Mouse (Mus musculus): ENCODE results near the gene Olfml2a. TPM values are rescaled to one million over a fixed set of nuclear protein-coding genes. Genes with fewer than 3 reads are reported as not detected.
A peak's percentile ranks its signal among the peaks of the same experiment; 100 is the strongest.

The Olfml2a gene
- polyA plus RNA-seq, 1 experiment from 2014 or later, result 2.2 TPM

DNA sequence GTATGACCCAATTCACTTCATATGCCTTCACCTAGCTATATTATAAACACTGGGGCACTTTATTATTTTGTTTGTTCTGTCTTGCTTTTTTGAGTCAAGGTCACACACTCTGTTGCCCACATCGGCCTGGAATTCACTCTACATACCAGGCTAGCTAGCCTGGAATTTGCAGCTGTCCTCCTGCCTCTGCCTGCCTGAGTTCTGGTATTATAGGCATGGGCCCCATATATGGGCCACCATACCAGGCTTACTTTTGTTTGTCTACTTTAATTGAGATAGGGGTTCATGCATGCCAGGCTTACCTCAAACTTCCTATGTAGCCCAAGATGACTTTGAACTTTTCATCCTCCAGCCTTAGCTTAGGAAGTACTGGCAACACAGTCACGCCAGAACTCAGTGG is 10.1 kb downstream of the Olfml2a start:
- Histone ChIP-seq H3K27ac (no peak overlapping the region), H3K9me3 (no peaks in the 10 kb centered on the region), H3K4me3 (replicated peaks) (no peak overlapping the region), H3K4me1 (replicated peaks) (no peaks in the 10 kb centered on the region), H3K36me3 (no peaks in the 10 kb centered on the region), H3K27me3 (no peaks in the 10 kb centered on the region), H3K4me2 (replicated peaks) (no peak overlapping the region), H3K9ac (replicated peaks) (no peak overlapping the region)
- ATAC-seq, result no peak
- WGBS, result 89% methylated on average over 2 of the region's 2 CpGs

DNA sequence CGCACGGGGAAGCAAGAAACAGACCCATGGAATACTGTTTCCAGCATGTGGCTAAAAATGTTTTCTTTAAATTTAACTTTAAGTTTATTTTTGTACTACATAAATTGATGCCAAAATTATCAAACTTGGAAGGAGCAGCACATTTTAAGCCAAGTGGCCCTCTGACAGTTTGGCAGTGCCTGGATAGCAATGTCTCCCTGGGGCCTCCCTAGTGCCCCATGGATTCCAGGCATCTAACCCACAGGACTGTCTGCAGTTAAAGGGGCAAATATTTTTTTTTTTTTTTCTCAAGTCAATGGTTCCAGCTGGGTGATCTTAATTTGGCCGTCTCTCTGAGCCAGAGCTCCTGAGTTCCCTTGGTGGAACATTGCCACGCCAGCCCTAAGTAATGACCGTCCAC is 11.4 kb downstream of the Olfml2a start:
- Histone ChIP-seq H3K27ac (no peak overlapping the region), H3K4me3 (replicated peaks) (no peak overlapping the region), H3K9ac (replicated peaks) (no peak overlapping the region), H3K27me3 (no peaks in the 10 kb centered on the region), H3K9me3 (no peaks in the 10 kb centered on the region), H3K4me1 (replicated peaks) (no peaks in the 10 kb centered on the region), H3K36me3 (no peaks in the 10 kb centered on the region), H3K4me2 (replicated peaks) (no peak overlapping the region)
- WGBS, result 89% methylated on average over 5 of the region's 5 CpGs
- ATAC-seq, result no peak

GRCm38 (mm10) chr2:38943977-38944376 is 12.2 kb downstream of the Olfml2a start:
- Histone ChIP-seq H3K9ac (replicated peaks) (no peak overlapping the region), H3K4me2 (replicated peaks) (no peak overlapping the region), H3K4me1 (replicated peaks) (no peaks in the 10 kb centered on the region), H3K9me3 (no peaks in the 10 kb centered on the region), H3K4me3 (replicated peaks) (no peak overlapping the region), H3K27ac (no peak overlapping the region), H3K27me3 (no peaks in the 10 kb centered on the region), H3K36me3 (no peaks in the 10 kb centered on the region)
- 47% methylated on average over 2 of the region's 2 CpGs for WGBS
- no peak for ATAC-seq

GRCm38 (mm10) chr2:38944460-38945161 is 12.8 kb downstream of the Olfml2a start:
- no peak overlapping the region for H3K9ac ChIP-seq (replicated peaks)
- no peaks in the 10 kb centered on the region for H3K9me3 ChIP-seq
- no peak overlapping the region for H3K4me2 ChIP-seq (replicated peaks)
- WGBS, result 87% methylated on average over 3 of the region's 3 CpGs
- no peaks in the 10 kb centered on the region for H3K4me1 ChIP-seq (replicated peaks)
- no peaks in the 10 kb centered on the region for H3K27me3 ChIP-seq
- no peak for ATAC-seq
- H3K27ac ChIP-seq, result no peak overlapping the region
- no peak overlapping the region for H3K4me3 ChIP-seq (replicated peaks)
- H3K36me3 ChIP-seq, result no peaks in the 10 kb centered on the region

DNA sequence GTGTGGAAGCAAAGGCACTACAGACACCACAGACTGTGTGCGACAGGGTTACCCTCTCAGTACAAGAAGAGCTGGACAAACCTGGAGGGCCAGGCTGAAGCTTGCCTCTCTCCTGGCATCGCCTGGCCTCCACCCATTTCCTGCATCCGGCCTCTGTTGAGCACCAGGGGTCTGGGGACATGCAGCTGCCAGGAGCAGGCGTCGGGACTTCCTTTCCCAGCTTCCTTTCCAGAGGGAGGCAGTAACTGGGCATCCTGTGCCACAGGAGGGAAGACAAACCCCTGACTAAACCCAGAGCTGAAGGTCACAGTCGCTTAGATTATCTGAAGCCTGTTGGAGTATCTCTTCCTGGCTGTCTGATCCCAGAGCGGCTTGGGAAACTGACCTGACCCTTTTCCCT is 15.8 kb downstream of the Olfml2a start:
- H3K27ac ChIP-seq, result no peak overlapping the region
- H3K4me2 ChIP-seq (replicated peaks), result no peak overlapping the region
- H3K27me3 ChIP-seq, result no peaks in the 10 kb centered on the region
- ATAC-seq, result no peak
- no peaks in the 10 kb centered on the region for H3K36me3 ChIP-seq
- H3K9me3 ChIP-seq, result no peaks in the 10 kb centered on the region
- no peak overlapping the region for H3K9ac ChIP-seq (replicated peaks)
- 82% methylated on average over 7 of the region's 7 CpGs for WGBS
- no peak overlapping the region for H3K4me3 ChIP-seq (replicated peaks)
- H3K4me1 ChIP-seq (replicated peaks), result no peaks in the 10 kb centered on the region

- ATAC-seq, result peak; percentile 74
- Histone ChIP-seq H3K4me1 (replicated peaks) (no peaks in the 10 kb centered on the region), H3K36me3 (no peaks in the 10 kb centered on the region), H3K4me2 (replicated peaks) (no peak overlapping the region), H3K9ac (replicated peaks) (no peak overlapping the region), H3K4me3 (replicated peaks) (no peak overlapping the region), H3K27me3 (no peaks in the 10 kb centered on the region), H3K9me3 (no peaks in the 10 kb centered on the region), H3K27ac (no peak overlapping the region)
- WGBS, result 80% methylated on average over 7 of the region's 7 CpGs
Observed at GRCm38 (mm10) chr2:38950281-38950719, 18.5 kb downstream of the Olfml2a start.

DNA sequence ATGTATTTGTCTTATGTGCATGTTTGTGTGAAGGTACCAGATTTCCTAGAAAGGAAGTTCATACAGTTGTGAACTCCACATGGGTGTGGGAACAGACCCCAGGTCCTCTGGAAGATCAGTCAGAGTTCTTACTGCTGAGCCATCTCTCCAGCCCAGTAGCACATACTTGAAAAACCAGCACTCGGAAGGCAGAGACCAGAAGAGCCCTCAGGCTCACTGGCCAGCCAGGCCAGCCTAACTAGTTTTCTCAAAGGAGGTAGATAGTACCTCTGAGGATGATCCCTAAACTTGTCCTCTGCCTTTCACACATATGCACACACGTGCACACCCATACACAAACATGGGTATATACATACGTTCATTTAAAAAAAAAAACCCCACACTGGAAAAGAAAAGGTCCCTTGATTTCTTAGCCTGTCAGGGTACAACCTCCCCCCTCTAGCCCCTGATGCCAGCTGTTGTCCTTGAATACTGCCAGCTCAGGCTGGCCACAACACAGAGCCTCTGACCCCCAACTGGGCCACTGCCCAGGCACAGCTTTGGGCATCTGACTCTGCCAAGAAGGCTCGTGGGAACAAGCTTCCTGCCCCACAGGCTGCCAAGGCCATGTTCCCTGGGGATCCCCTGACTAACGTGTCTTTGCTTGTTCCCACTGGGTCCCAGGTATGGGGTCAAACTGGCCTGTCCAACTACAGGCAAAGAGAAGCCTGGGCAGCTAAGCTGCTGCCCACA is 21.5 kb downstream of the Olfml2a start:
- Histone ChIP-seq H3K4me1 (replicated peaks) (no peaks in the 10 kb centered on the region), H3K36me3 (no peaks in the 10 kb centered on the region), H3K9me3 (no peaks in the 10 kb centered on the region), H3K27ac (no peak overlapping the region), H3K9ac (replicated peaks) (no peak overlapping the region), H3K4me3 (replicated peaks) (no peak overlapping the region), H3K4me2 (replicated peaks) (no peak overlapping the region), H3K27me3 (no peaks in the 10 kb centered on the region)
- WGBS, result 83% methylated on average over 5 of the region's 5 CpGs
- no peak for ATAC-seq

GRCm38 (mm10) chr2:38956062-38956461 is 24.3 kb downstream of the Olfml2a start:
- Histone ChIP-seq H3K27me3 (no peaks in the 10 kb centered on the region), H3K36me3 (no peaks in the 10 kb centered on the region), H3K9ac (replicated peaks) (no peak overlapping the region), H3K4me2 (replicated peaks) (no peak overlapping the region), H3K9me3 (no peaks in the 10 kb centered on the region), H3K4me1 (replicated peaks) (no peaks in the 10 kb centered on the region), H3K4me3 (replicated peaks) (no peak overlapping the region), H3K27ac (no peak overlapping the region)
- 84% methylated on average over 2 of the region's 2 CpGs for WGBS
- no peak for ATAC-seq

GRCm38 (mm10) chr2:38957671-38958223 is 26.0 kb downstream of the Olfml2a start:
- Histone ChIP-seq H3K27ac (no peak overlapping the region), H3K4me3 (replicated peaks) (no peak overlapping the region), H3K9ac (replicated peaks) (no peak overlapping the region), H3K4me1 (replicated peaks) (no peaks in the 10 kb centered on the region), H3K27me3 (no peaks in the 10 kb centered on the region), H3K9me3 (no peaks in the 10 kb centered on the region), H3K36me3 (no peaks in the 10 kb centered on the region), H3K4me2 (replicated peaks) (no peak overlapping the region)
- 90% methylated on average over 5 of the region's 5 CpGs for WGBS
- ATAC-seq, result no peak

DNA sequence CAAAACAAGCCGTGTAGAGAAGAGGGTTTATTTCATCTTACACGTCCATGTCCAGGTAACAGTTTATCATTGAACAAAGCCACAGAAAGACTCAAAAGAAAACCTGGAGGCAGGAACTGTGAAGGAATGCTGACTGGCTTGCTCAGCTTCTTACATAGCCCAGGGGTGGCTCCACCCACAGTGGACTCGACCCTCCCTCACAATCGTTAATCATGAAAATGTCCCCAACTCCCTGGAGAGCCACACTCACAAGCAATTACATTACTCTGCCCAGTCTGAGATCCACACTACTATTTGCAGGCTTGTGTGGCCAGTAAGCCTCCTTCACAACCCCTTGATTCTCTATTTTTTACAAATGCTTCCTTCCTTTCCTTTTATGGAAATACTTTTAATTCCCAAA is 32.4 kb downstream of the Olfml2a start:
- Histone ChIP-seq H3K27me3 (no peaks in the 10 kb centered on the region), H3K4me3 (replicated peaks) (no peak overlapping the region), H3K4me1 (replicated peaks) (no peaks in the 10 kb centered on the region), H3K36me3 (no peaks in the 10 kb centered on the region), H3K27ac (no peak overlapping the region), H3K9ac (replicated peaks) (no peak overlapping the region), H3K4me2 (replicated peaks) (no peak overlapping the region), H3K9me3 (no peaks in the 10 kb centered on the region)
- WGBS, result 59% methylated on average over 4 of the region's 4 CpGs
- ATAC-seq, result no peak

DNA sequence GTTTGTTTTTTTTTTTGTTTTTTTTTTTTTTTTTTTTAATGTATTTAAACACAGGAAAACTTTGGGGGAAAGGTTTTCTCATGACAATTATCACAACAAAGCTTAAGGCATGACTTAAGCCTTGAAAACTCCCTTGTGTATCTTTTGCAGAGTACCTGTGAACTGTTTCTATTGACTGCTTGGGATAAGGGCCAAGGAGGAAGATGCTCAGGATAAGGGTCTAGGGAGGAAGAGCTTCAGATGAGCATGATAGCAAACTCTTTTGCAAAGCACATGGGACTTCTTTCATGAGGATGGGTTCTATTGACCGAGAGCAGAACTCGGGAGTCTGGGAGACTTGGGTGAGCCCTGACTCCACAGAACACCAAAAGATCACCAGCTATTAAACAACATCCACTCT is 37.9 kb downstream of the Olfml2a start:
- H3K27ac ChIP-seq, result no peak overlapping the region
- no peaks in the 10 kb centered on the region for H3K27me3 ChIP-seq
- H3K9me3 ChIP-seq, result no peaks in the 10 kb centered on the region
- no peak overlapping the region for H3K4me2 ChIP-seq (replicated peaks)
- H3K36me3 ChIP-seq, result no peaks in the 10 kb centered on the region
- WGBS, result 94% methylated on average over 2 of the region's 2 CpGs
- no peak overlapping the region for H3K9ac ChIP-seq (replicated peaks)
- no peak overlapping the region for H3K4me3 ChIP-seq (replicated peaks)
- ATAC-seq, result no peak
- no peaks in the 10 kb centered on the region; the same call in 1 of the 2 replicates for H3K4me1 ChIP-seq (replicated peaks)

GRCm38 (mm10) chr2:38970057-38970456 is 38.3 kb downstream of the Olfml2a start:
- Histone ChIP-seq H3K27me3 (no peaks in the 10 kb centered on the region), H3K4me1 (replicated peaks) (no peaks in the 10 kb centered on the region; the same call in 1 of the 2 replicates), H3K4me2 (replicated peaks) (no peak overlapping the region), H3K36me3 (no peaks in the 10 kb centered on the region), H3K9ac (replicated peaks) (no peak overlapping the region), H3K4me3 (replicated peaks) (no peak overlapping the region), H3K27ac (no peak overlapping the region), H3K9me3 (no peaks in the 10 kb centered on the region)
- 79% methylated on average over 5 of the region's 5 CpGs for WGBS
- no peak for ATAC-seq

All from midbrain, embryonic 13.5 days (tissue).